12 mouse cellular contexts compared by ENCODE assay signal in the genomic region with DNA sequence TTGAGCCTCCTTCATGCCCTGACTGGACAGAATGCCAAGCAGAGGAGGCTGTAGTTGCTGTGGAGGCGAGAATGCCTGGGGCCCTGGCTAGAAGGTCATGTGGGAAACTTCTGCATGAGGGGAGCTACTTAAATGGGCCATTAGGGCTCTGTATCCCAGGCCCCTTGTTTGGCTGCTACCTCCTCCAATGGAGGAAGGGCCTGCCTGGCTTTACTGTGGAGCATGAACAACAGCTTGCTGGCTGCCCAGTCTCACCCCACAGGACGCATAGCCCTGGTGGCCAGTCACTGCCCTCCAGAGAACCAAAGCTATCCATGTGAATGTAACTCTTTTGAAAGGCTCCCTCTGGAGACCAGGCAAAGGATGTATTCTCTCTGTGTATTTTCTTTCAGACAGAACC.
"Had no signal": no experiment of that assay in that cellular context is flagged by ENCODE, and none has a peak within 500 bp of the region (broad histone marks: within the 10 kb centered on the region; RNA-seq: fewer than 3 reads in every experiment).

No protein-coding gene starts in this region.

- DNase-seq: kidney, postnatal 14 days; lung, embryonic 14.5 days; lung, postnatal 10 days; lung, postnatal 4 days; right cerebral cortex, adult 18-20 months; right cerebral cortex, postnatal 25 days; thymus, postnatal 36 days had no signal

- H3K4me3 ChIP-seq: kidney, embryonic 15.5 days; limb, embryonic 15.5 days; liver, embryonic 12.5 days; midbrain, embryonic 10.5 days; myocyte had no signal

- H3K4me2 ChIP-seq: kidney, embryonic 15.5 days; limb, embryonic 15.5 days; liver, embryonic 12.5 days; lung, embryonic 14.5 days had no signal

- H3K27ac ChIP-seq: kidney, embryonic 15.5 days; limb, embryonic 15.5 days; liver, embryonic 12.5 days; midbrain, embryonic 10.5 days had no signal

- H3K9me3 ChIP-seq: kidney, embryonic 15.5 days; limb, embryonic 15.5 days; liver, embryonic 12.5 days; midbrain, embryonic 10.5 days had no signal

- H3K4me1 ChIP-seq: liver, embryonic 12.5 days; midbrain, embryonic 10.5 days had no signal

- H3K36me3 ChIP-seq: kidney, embryonic 15.5 days; limb, embryonic 15.5 days; liver, embryonic 12.5 days; midbrain, embryonic 10.5 days had no signal

- H3K9ac ChIP-seq: kidney, embryonic 15.5 days; limb, embryonic 15.5 days; liver, embryonic 12.5 days; lung, embryonic 14.5 days had no signal

- H3K27me3 ChIP-seq: liver, embryonic 12.5 days had no signal

- ATAC-seq: liver, embryonic 12.5 days had no signal
